ENCODE assay signal across 12 mouse cellular contexts in genomic region chr1:82798304-82798703, GRCm38 (mm10). TPM values are rescaled to one million over a fixed set of nuclear protein-coding genes. Genes with fewer than 3 reads are reported as not detected.
DNase-seq lines count a peak whose midpoint lies in the region.
"Had no signal": no experiment of that assay in that cellular context is flagged by ENCODE, and none has a peak within 500 bp of the region (broad histone marks: within the 10 kb centered on the region; RNA-seq: fewer than 3 reads in every experiment).

No protein-coding gene starts in this region.

- DNase-seq in gastrocnemius, postnatal 14 days: peak; percentile 13
- DNase-seq in gastrocnemius, postnatal 25 days: no peak
- DNase-seq in adrenal gland, postnatal 10 days: peak; percentile 52
- DNase-seq in kidney, postnatal 10 days: peak; percentile 42
- peak; percentile 16 for DNase-seq in lung, postnatal 14 days
- DNase-seq in cerebellum, postnatal 36 days: no peak
- DNase-seq in frontal cortex, postnatal 10 days (ENCODE audit: low spot score in 2 of 2): no peak
- no peak for DNase-seq in frontal cortex, postnatal 36 days (ENCODE audit: low spot score in 2 of 2)
- DNase-seq: embryo, embryonic 11 days had no signal

- intact Hi-C loops in gastrocnemius, postnatal 14 days (cut with DNase I; ENCODE audit: low total_unique reads): no loop called here

RNA-seq across cellular contexts. Expression of gene Gm47791, which starts 27.3 kb away (rescaled TPM):
- total RNA-seq in gastrocnemius, postnatal 14 days (2021): not detected
- not detected for total RNA-seq in gastrocnemius, postnatal 25 days (2021)
- total RNA-seq in adrenal gland, postnatal 10 days (2021): not detected
- total RNA-seq: ES-E14; layer of hippocampus, adult 8-10 months; left cerebral cortex, postnatal 25 days had no signal

RNA-seq across cellular contexts. Expression of gene Tm4sf20, which starts 30.0 kb away (rescaled TPM):
- not detected for total RNA-seq in gastrocnemius, postnatal 14 days (2021)
- total RNA-seq in gastrocnemius, postnatal 25 days (2021): not detected
- total RNA-seq in adrenal gland, postnatal 10 days (2021): not detected
- total RNA-seq: ES-E14; layer of hippocampus, adult 8-10 months; left cerebral cortex, postnatal 25 days had no signal

RNA-seq across cellular contexts. Expression of gene Agfg1, which starts 41.0 kb away (rescaled TPM):
- 10 to 100 TPM; 21.5 to 25.3 TPM for total RNA-seq in gastrocnemius, postnatal 14 days (2021)
- 10 to 100 TPM; 23.3 to 24.9 TPM for total RNA-seq in gastrocnemius, postnatal 25 days (2021)
- 10 to 100 TPM; 43.1 TPM for total RNA-seq in adrenal gland, postnatal 10 days (2021)

Comparison
In these comparisons a context has a peak if more than half of its experiments do, and no peak if none do; other contexts are left out.
1. DNase-seq: peak in gastrocnemius, postnatal 14 days (single experiment), adrenal gland, postnatal 10 days (single experiment), kidney, postnatal 10 days (single experiment) and lung, postnatal 14 days (single experiment); none in gastrocnemius, postnatal 25 days (single experiment), cerebellum, postnatal 36 days (0 of 2), frontal cortex, postnatal 10 days (0 of 2) and frontal cortex, postnatal 36 days (0 of 2).